Mouse (Mus musculus) lung, postnatal 0 days (tissue): ENCODE measurements around the gene Tln2. TPM values are rescaled to one million over a fixed set of nuclear protein-coding genes. Genes with fewer than 3 reads are reported as not detected.

ENCODE experiments used
- ATAC-seq: fragments of 200-750 bp; cut with Nextera tagmentation; 2 replicates; pipeline ENCODE4 v1.8.0; 2017; ENCODE audit warnings: moderate library complexity
- DNase-seq: peaks from one replicate; pipeline ENCODE4 v3.0.0-alpha.2; 2016; ENCODE audit warnings: low spot score
- H3K27ac ChIP-seq: fragments of 300-500 bp; sonication (generic); 2 replicates; pipeline ENCODE4 v1.5.1; 2014; ENCODE audit warnings: antibody characterized with exemption, mild to moderate bottlenecking, low read length, mixed read lengths
- H3K27me3 ChIP-seq: fragments of 300-500 bp; sonication (generic); replicated peaks from 2 replicates; pipeline ENCODE4 v1.6.1; 2014; ENCODE audit warnings: low read length, mixed read lengths; ENCODE audit not compliant: insufficient read depth
- H3K36me3 ChIP-seq: fragments of 300-500 bp; sonication (generic); 2 replicates; pipeline ENCODE4 v1.6.1; 2014; ENCODE audit warnings: low read length, mixed read lengths; ENCODE audit not compliant: insufficient read depth
- H3K4me1 ChIP-seq: fragments of 300-500 bp; sonication (generic); 2 replicates; pipeline ENCODE4 v1.6.1; 2014; ENCODE audit warnings: antibody characterized with exemption, low read depth, low read length, mixed read lengths; ENCODE audit not compliant: insufficient read depth
- H3K4me2 ChIP-seq: fragments of 300-500 bp; sonication (generic); replicated peaks from 2 replicates; pipeline ENCODE4 v1.6.1; 2014; ENCODE audit warnings: low read depth, mild to moderate bottlenecking, low read length, moderate library complexity, mixed read lengths
- H3K4me3 ChIP-seq: fragments of 300-500 bp; sonication (generic); 2 replicates; pipeline ENCODE4 v1.5.1; 2014; ENCODE audit warnings: low read depth, low read length
- H3K9ac ChIP-seq: fragments of 300-500 bp; sonication (generic); replicated peaks from 2 replicates; pipeline ENCODE4 v1.6.1; 2014; ENCODE audit warnings: low read depth, mild to moderate bottlenecking
- H3K9me3 ChIP-seq: fragments of 300-500 bp; sonication (generic); 2 replicates; pipeline ENCODE4 v1.6.1; 2016; ENCODE audit warnings: low read length, mixed read lengths
- CTCF ChIP-seq: IDR thresholded peaks from 2 replicates; pipeline ENCODE4 v1.5.1; 2016; ENCODE audit warnings: antibody characterized with exemption, mild to moderate bottlenecking
- EP300 ChIP-seq: IDR thresholded peaks from 2 replicates; pipeline ENCODE4 v1.6.1; 2016; ENCODE audit warnings: antibody characterized with exemption, mild to moderate bottlenecking, control low read depth
- WGBS: fragments of 180-500 bp; shearing (Covaris S2); extraction: QIAGEN DNeasy Blood & Tissue Kit; methylation state at CpG from one replicate; pipeline ENCODE4 v1.1.7; 2014; 5-methylcytosine and 5-hydroxymethylcytosine counted together
- polyA plus RNA-seq: library from polyadenylated mRNA; unstranded; fragments of >200 nt; fragmentation: Nextera tagmentation; extraction: Ambion mirVana; gene quantifications from 2 replicates; pipeline ENCODE4 v1.2.1, GENCODE M21; 2015

Gene Tln2
- polyA plus RNA-seq, 1 experiment from 2014 or later = 9.9 TPM

- H3K36me3 ChIP-seq = no peaks in the 10 kb centered on the region
- H3K4me2 ChIP-seq = no peak overlapping the region
- 73% methylated on average over 9 of the region's 9 CpGs for WGBS
- ATAC-seq (no peak), DNase-seq (no peak)
- no peaks in the 10 kb centered on the region for H3K4me1 ChIP-seq
- H3K27me3 ChIP-seq = peaks cover 4% of the 10 kb centered on the region; the same call in 1 of the 2 replicates
- TF ChIP-seq EP300 (no peak), CTCF (no peak)
- no peak overlapping the region for H3K4me3 ChIP-seq
- no peak overlapping the region for H3K27ac ChIP-seq
- H3K9me3 ChIP-seq = no peaks in the 10 kb centered on the region
- H3K9ac ChIP-seq = no peak overlapping the region
These were observed 341.5 kb downstream of the Tln2 start for GRCm38 (mm10) chr9:67218001-67218400.

- H3K4me2 ChIP-seq = no peak overlapping the region
- no peaks in the 10 kb centered on the region for H3K36me3 ChIP-seq
- H3K4me1 ChIP-seq = no peaks in the 10 kb centered on the region
- ATAC-seq = no peak
- no peak for TF ChIP-seq EP300
- TF ChIP-seq CTCF = no peak
- H3K9me3 ChIP-seq = no peaks in the 10 kb centered on the region
- H3K27me3 ChIP-seq = no peaks in the 10 kb centered on the region
- H3K27ac ChIP-seq = no peak overlapping the region
- no peak overlapping the region for H3K9ac ChIP-seq
- 72% methylated on average over 3 of the region's 3 CpGs for WGBS
- no peak overlapping the region for H3K4me3 ChIP-seq
- no peak for DNase-seq
These were observed 345.1 kb downstream of the Tln2 start for GRCm38 (mm10) chr9:67214191-67214985.

GRCm38 (mm10) chr9:67213275-67213674, 346.2 kb downstream of the Tln2 start:
- 40% methylated on average over 6 of the region's 6 CpGs for WGBS
- Histone ChIP-seq H3K4me3 (no peak overlapping the region), H3K4me2 (no peak overlapping the region), H3K27ac (no peak overlapping the region), H3K27me3 (no peaks in the 10 kb centered on the region), H3K9ac (no peak overlapping the region), H3K4me1 (peaks cover 6% of the 10 kb centered on the region; the same call in 1 of the 2 replicates), H3K9me3 (no peaks in the 10 kb centered on the region), H3K36me3 (no peaks in the 10 kb centered on the region)
- TF ChIP-seq EP300 = no peak
- TF ChIP-seq CTCF = peak; percentile 89
- ATAC-seq = peak; percentile 84
- DNase-seq = peak; percentile 82

GRCm38 (mm10) chr9:67211220-67211619, 348.3 kb downstream of the Tln2 start:
- ATAC-seq (no peak), DNase-seq (no peak)
- Histone ChIP-seq H3K9ac (no peak overlapping the region), H3K4me1 (peaks cover 8% of the 10 kb centered on the region; the same call in 1 of the 2 replicates), H3K27ac (no peak overlapping the region), H3K4me3 (no peak overlapping the region), H3K4me2 (no peak overlapping the region), H3K27me3 (no peaks in the 10 kb centered on the region), H3K36me3 (no peaks in the 10 kb centered on the region), H3K9me3 (no peaks in the 10 kb centered on the region)
- TF ChIP-seq EP300 (no peak), CTCF (no peak)
- 96% methylated on average over 4 of the region's 4 CpGs for WGBS

- no peak for ATAC-seq
- no peak overlapping the region for H3K4me3 ChIP-seq
- peaks cover 8% of the 10 kb centered on the region; the same call in 1 of the 2 replicates for H3K4me1 ChIP-seq
- H3K9ac ChIP-seq = no peak overlapping the region
- H3K4me2 ChIP-seq = no peak overlapping the region
- no peak overlapping the region for H3K27ac ChIP-seq
- WGBS = 94% methylated on average over 9 of the region's 9 CpGs
- no peak for DNase-seq
- no peaks in the 10 kb centered on the region for H3K36me3 ChIP-seq
- no peaks in the 10 kb centered on the region for H3K9me3 ChIP-seq
- TF ChIP-seq EP300 = no peak
- no peak for TF ChIP-seq CTCF
- H3K27me3 ChIP-seq = no peaks in the 10 kb centered on the region
These were observed 350.1 kb downstream of the Tln2 start for GRCm38 (mm10) chr9:67209451-67209850.

GRCm38 (mm10) chr9:67208420-67208819, 351.1 kb downstream of the Tln2 start:
- DNase-seq (peak; percentile 31), ATAC-seq (peak; percentile 40; the same call in 1 of the 2 replicates)
- Histone ChIP-seq H3K9ac (no peak overlapping the region), H3K36me3 (no peaks in the 10 kb centered on the region), H3K27ac (no peak overlapping the region), H3K4me1 (peaks cover 8% of the 10 kb centered on the region; the same call in 1 of the 2 replicates), H3K4me2 (no peak overlapping the region), H3K4me3 (no peak overlapping the region), H3K27me3 (no peaks in the 10 kb centered on the region), H3K9me3 (no peaks in the 10 kb centered on the region)
- TF ChIP-seq CTCF = 0 out of 2 replicates have a peak, but pooled peaks have one; percentile 5
- peak; percentile 74 for TF ChIP-seq EP300
- 18% methylated on average over 3 of the region's 3 CpGs for WGBS
